Mouse (Mus musculus): ENCODE measurements at regions not wholly inside any gene's neighbourhood (a gene's known extent, or its start where the extent isn't known, plus 50 kb on each side); places are given as distances from the start of the nearest gene placed in this dataset.
"Not testable (repeated sequence)": the region's sequence is repeated elsewhere in the genome, so short reads cannot be mapped to it uniquely, and the experiment has no call there.

DNA sequence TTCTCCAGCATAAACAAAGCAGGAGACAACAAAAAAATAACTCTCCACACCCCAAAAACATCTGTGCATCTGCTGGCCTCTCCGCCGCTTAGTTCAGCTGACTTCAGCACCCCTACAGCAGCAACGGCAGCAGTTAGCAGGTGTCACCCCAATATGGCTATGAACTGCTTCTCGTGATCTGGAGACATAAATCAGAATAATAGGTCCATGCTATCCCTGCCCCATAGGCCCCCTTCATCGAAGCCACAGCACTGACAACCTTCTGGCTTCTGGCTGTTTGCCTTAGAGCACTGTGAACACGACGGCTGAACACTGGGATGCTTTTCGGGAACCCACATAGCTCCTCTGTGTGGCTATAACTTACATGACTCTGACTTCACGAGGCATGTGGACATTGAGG lies 523.8 kb downstream of the Bnc2 start:
- no peaks in the 10 kb centered on the region for H3K9me3 ChIP-seq (replicated peaks)
- ATAC-seq (ENCODE audit: low FRiP score) = peak; percentile 11; the same call in 1 of the 2 replicates
- no peaks in the 10 kb centered on the region for H3K36me3 ChIP-seq
- no peaks in the 10 kb centered on the region for H3K27me3 ChIP-seq (replicated peaks)
- H3K9ac ChIP-seq (replicated peaks) = no peak overlapping the region
- H3K4me3 ChIP-seq (replicated peaks) = no peak overlapping the region
- H3K27ac ChIP-seq (replicated peaks) = no peak overlapping the region
- no peak overlapping the region for H3K4me2 ChIP-seq
- H3K4me1 ChIP-seq = peaks cover 23% of the 10 kb centered on the region
- WGBS = 39% methylated on average over 9 of the region's 9 CpGs

DNA sequence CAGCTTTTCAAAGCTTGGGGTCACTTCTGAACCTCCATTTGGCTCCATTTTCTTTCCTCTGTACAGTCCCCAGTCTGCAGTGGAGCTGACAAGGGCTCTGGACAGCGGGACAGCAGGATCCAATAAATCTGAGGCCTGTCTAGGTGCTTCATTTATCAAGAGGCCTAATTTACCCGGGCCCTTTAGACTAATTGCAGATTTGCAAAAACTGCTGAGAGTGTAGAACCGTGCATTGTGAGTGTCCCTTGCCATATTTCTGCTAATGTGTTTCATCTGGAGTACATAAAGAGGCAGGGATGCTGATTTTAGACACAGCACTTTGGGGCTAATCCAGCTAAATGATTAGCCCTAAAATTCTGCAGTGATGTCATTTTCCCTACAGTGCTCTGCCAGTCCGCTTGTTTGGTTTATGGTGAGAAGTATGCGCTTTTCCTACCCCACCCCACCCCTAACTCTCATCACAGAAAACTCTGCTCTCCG lies 523.1 kb downstream of the Bnc2 start:
- Histone ChIP-seq H3K4me1 (peaks cover 23% of the 10 kb centered on the region), H3K27ac (replicated peaks) (peak overlapping the region; percentile 42; the same call in 1 of the 2 replicates), H3K36me3 (no peaks in the 10 kb centered on the region), H3K4me2 (no peak overlapping the region), H3K4me3 (replicated peaks) (no peak overlapping the region), H3K27me3 (replicated peaks) (no peaks in the 10 kb centered on the region), H3K9me3 (replicated peaks) (no peaks in the 10 kb centered on the region), H3K9ac (replicated peaks) (no peak overlapping the region)
- ATAC-seq (ENCODE audit: low FRiP score) = peak; percentile 77
- 21% methylated on average over 6 of the region's 6 CpGs for WGBS

DNA sequence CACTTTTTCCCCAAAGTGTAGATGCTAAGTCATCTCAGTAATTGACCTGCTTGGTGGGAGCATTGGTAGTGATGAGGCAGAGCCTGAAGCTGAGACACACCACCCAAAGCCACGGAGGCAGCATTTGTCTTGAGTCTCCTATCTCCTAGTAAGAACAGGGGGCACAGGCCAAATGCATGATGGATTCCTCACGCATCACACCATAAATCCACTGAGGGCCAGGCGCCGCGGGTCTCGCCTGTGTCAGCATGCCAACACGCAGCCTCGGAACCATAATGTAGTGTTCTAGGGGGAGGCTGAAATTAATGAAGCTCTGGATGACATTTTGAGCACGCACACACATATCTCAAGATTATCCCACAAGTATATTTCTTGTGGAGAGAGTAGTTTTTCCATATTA lies 521.5 kb downstream of the Bnc2 start:
- WGBS = 90% methylated on average over 9 of the region's 9 CpGs

GRCm38 (mm10) chr4:84157911-84158647 lies 517.0 kb downstream of the Bnc2 start:
- H3K4me3 ChIP-seq (replicated peaks) = no peak overlapping the region
- 68% methylated on average over 5 of the region's 5 CpGs for WGBS
- no peaks in the 10 kb centered on the region for H3K27me3 ChIP-seq (replicated peaks)
- H3K9me3 ChIP-seq (replicated peaks) = no peaks in the 10 kb centered on the region
- H3K9ac ChIP-seq (replicated peaks) = no peak overlapping the region
- no peak overlapping the region for H3K27ac ChIP-seq (replicated peaks)
- H3K4me2 ChIP-seq = no peak overlapping the region
- ATAC-seq (ENCODE audit: low FRiP score) = no peak
- 0 out of 2 replicates have a peak, but pooled peaks cover 4% of the 10 kb centered on the region for H3K4me1 ChIP-seq
- H3K36me3 ChIP-seq = no peaks in the 10 kb centered on the region

More for the DNA sequence above, 521.5 kb downstream of the Bnc2 start:
- H3K4me3 ChIP-seq (replicated peaks) = no peak overlapping the region
- no peaks in the 10 kb centered on the region for H3K9me3 ChIP-seq (replicated peaks)
- H3K9ac ChIP-seq (replicated peaks) = no peak overlapping the region
- no peak overlapping the region for H3K4me2 ChIP-seq
- no peaks in the 10 kb centered on the region for H3K27me3 ChIP-seq (replicated peaks)
- no peak overlapping the region for H3K27ac ChIP-seq (replicated peaks)
- H3K36me3 ChIP-seq = no peaks in the 10 kb centered on the region
- no peak for ATAC-seq (ENCODE audit: low FRiP score)
- peaks cover 27% of the 10 kb centered on the region for H3K4me1 ChIP-seq

DNA sequence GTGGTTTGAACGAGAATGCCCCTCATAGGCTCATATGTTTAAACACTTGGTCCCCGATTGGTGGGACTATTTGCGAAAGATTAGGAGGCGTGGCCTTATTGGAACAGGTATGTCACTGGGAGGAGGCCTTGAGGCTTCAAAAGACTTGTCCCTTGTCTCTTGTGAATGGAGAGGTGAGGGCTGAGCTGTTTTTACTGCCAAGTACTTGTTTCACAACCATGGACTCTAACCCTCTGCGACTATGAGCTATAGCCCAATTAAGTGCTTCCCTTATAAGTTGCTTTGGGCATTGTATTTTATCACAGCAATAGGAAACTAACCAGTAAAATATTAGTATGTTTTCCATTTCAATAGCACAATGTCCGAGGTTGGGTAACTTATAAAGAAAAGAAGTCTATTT lies 511.7 kb downstream of the Bnc2 start:
- no peaks in the 10 kb centered on the region for H3K27me3 ChIP-seq (replicated peaks)
- H3K9me3 ChIP-seq (replicated peaks) = no peaks in the 10 kb centered on the region
- 0 out of 2 replicates have a peak, but pooled peaks cover under 1% of the 10 kb centered on the region for H3K4me1 ChIP-seq
- ATAC-seq (ENCODE audit: low FRiP score) = no peak
- no peak overlapping the region for H3K9ac ChIP-seq (replicated peaks)
- H3K4me3 ChIP-seq (replicated peaks) = no peak overlapping the region
- no peaks in the 10 kb centered on the region for H3K36me3 ChIP-seq
- no peak overlapping the region for H3K4me2 ChIP-seq
- no peak overlapping the region for H3K27ac ChIP-seq (replicated peaks)
- WGBS = 91% methylated on average over 6 of the region's 6 CpGs

DNA sequence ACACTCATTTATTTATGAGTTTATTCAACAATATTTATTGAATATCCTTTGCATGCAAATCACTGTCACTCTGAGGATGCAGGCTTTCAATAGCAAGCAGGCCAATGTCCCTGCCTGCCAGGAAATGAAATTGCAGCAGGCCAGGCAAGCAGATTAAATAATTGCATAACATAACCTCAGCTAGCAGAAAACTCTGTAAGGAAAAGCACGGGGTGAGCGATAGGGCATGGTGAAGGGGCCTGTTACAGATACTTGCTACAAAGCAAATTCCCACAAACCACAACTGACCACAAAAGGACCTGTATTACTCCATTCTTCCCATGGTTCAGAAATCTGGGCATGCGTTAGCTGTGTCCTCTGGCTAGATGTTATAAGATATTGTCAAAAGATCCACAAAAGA lies 509.8 kb downstream of the Bnc2 start:
- Histone ChIP-seq H3K9ac (replicated peaks) (no peak overlapping the region), H3K27me3 (replicated peaks) (no peaks in the 10 kb centered on the region), H3K27ac (replicated peaks) (no peak overlapping the region), H3K4me3 (replicated peaks) (no peak overlapping the region), H3K36me3 (no peaks in the 10 kb centered on the region), H3K9me3 (replicated peaks) (no peaks in the 10 kb centered on the region), H3K4me1 (no peaks in the 10 kb centered on the region), H3K4me2 (no peak overlapping the region)
- 91% methylated on average over 3 of the region's 3 CpGs for WGBS
- ATAC-seq (ENCODE audit: low FRiP score) = no peak

- no peak overlapping the region for H3K4me2 ChIP-seq
- no peaks in the 10 kb centered on the region for H3K9me3 ChIP-seq (replicated peaks)
- H3K4me3 ChIP-seq (replicated peaks) = no peak overlapping the region
- WGBS = 26% methylated on average over 6 of the region's 6 CpGs
- H3K27ac ChIP-seq (replicated peaks) = no peak overlapping the region
- ATAC-seq (ENCODE audit: low FRiP score) = no peak
- H3K4me1 ChIP-seq = 0 out of 2 replicates have a peak, but pooled peaks cover 2% of the 10 kb centered on the region
- no peak overlapping the region for H3K9ac ChIP-seq (replicated peaks)
- H3K27me3 ChIP-seq (replicated peaks) = no peaks in the 10 kb centered on the region
- H3K36me3 ChIP-seq = no peaks in the 10 kb centered on the region
Observed at GRCm38 (mm10) chr4:84172841-84173240, 502.2 kb downstream of the Bnc2 start.

DNA sequence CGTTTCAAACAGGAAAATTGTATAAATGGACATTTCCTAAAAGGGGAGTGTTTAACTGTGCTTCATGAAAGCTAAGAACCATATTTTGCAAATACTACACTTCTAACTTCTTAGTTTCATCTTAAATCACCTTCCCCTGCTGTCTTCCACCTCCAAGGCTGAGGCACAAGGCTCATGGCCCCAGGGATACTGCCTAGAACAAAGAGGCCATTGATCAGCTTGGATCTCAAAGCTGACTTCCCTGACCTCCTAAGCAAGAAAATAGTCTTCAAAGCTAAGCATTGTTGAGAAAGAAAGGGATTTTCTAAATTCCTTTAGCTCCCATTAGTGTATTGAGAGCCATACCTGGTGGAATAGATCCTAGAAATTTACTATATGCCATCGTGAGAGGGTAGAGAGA lies 501.6 kb downstream of the Bnc2 start:
- no peak for ATAC-seq (ENCODE audit: low FRiP score)
- H3K36me3 ChIP-seq = no peaks in the 10 kb centered on the region
- no peak overlapping the region for H3K4me2 ChIP-seq
- 60% methylated on average over 2 of the region's 2 CpGs for WGBS
- 0 out of 2 replicates have a peak, but pooled peaks cover 2% of the 10 kb centered on the region for H3K4me1 ChIP-seq
- H3K27ac ChIP-seq (replicated peaks) = no peak overlapping the region
- H3K9me3 ChIP-seq (replicated peaks) = no peaks in the 10 kb centered on the region
- no peaks in the 10 kb centered on the region for H3K27me3 ChIP-seq (replicated peaks)
- H3K4me3 ChIP-seq (replicated peaks) = no peak overlapping the region
- H3K9ac ChIP-seq (replicated peaks) = no peak overlapping the region

DNA sequence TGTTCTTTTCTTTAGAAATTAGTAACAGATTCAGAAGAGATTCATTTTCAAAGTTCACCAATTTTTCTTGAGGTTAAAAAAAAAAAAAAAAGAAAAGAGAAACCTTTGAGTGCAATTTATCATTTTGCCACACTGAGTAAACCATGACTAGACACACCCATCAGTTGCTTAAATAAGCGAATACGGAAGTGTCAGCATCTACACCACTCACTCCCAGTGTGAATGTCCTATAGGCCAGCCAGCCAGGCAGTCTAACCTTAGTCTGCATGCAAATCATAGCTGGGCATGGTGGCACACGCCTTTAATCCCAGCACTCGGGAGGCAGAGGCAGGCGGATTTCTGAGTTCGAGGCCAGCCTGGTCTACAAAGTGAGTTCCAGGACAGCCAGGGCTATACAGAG lies 498.6 kb downstream of the Bnc2 start:
- H3K4me1 ChIP-seq; H3K4me2 ChIP-seq; H3K27me3 ChIP-seq (replicated peaks); H3K4me3 ChIP-seq (replicated peaks); H3K9ac ChIP-seq (replicated peaks); ATAC-seq (ENCODE audit: low FRiP score); H3K36me3 ChIP-seq; H3K9me3 ChIP-seq (replicated peaks); H3K27ac ChIP-seq (replicated peaks): not testable (repeated sequence)
- WGBS = 95% methylated on average over 6 of the region's 6 CpGs

- WGBS = 13% methylated on average over 3 of the region's 3 CpGs
- H3K4me1 ChIP-seq = 0 out of 2 replicates have a peak, but pooled peaks cover 2% of the 10 kb centered on the region
- H3K9me3 ChIP-seq (replicated peaks) = no peaks in the 10 kb centered on the region
- no peak overlapping the region for H3K27ac ChIP-seq (replicated peaks)
- no peak overlapping the region for H3K4me2 ChIP-seq
- H3K9ac ChIP-seq (replicated peaks) = no peak overlapping the region
- H3K27me3 ChIP-seq (replicated peaks) = no peaks in the 10 kb centered on the region
- no peaks in the 10 kb centered on the region for H3K36me3 ChIP-seq
- H3K4me3 ChIP-seq (replicated peaks) = no peak overlapping the region
- no peak for ATAC-seq (ENCODE audit: low FRiP score)
Observed at GRCm38 (mm10) chr4:84177827-84178226, 497.2 kb downstream of the Bnc2 start.

GRCm38 (mm10) chr4:84184436-84184835 lies 490.6 kb downstream of the Bnc2 start:
- 0 out of 2 replicates have a peak, but pooled peaks cover 2% of the 10 kb centered on the region for H3K4me1 ChIP-seq
- no peak overlapping the region for H3K9ac ChIP-seq (replicated peaks)
- ATAC-seq (ENCODE audit: low FRiP score) = no peak
- H3K27me3 ChIP-seq (replicated peaks) = no peaks in the 10 kb centered on the region
- no peak overlapping the region for H3K4me2 ChIP-seq
- no peaks in the 10 kb centered on the region for H3K36me3 ChIP-seq
- WGBS = 95% methylated on average over 4 of the region's 4 CpGs
- no peaks in the 10 kb centered on the region for H3K9me3 ChIP-seq (replicated peaks)
- H3K4me3 ChIP-seq (replicated peaks) = no peak overlapping the region
- H3K27ac ChIP-seq (replicated peaks) = no peak overlapping the region

DNA sequence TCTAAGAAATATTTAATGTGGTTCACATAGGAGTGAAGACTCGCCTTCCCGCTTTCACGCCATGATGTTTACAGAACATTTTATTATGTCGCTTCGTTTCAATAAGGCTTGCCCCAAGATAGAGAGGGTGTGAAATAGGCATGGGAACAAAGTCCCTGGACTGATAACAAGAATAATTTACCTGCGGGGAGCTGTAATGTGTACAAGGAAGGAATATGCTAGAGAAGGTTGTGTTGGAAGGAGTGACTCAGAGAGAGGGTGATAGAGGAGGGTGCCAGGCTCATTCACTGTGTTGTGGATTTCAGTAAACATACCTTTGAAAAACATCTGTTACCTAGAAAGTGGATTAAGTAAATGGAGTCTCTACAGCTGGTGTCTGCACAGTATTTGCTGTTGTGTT lies 490.2 kb downstream of the Bnc2 start:
- Histone ChIP-seq H3K4me2 (no peak overlapping the region), H3K27me3 (replicated peaks) (no peaks in the 10 kb centered on the region), H3K9ac (replicated peaks) (no peak overlapping the region), H3K9me3 (replicated peaks) (no peaks in the 10 kb centered on the region), H3K4me1 (peaks cover 5% of the 10 kb centered on the region; the same call in 1 of the 2 replicates), H3K27ac (replicated peaks) (no peak overlapping the region), H3K36me3 (no peaks in the 10 kb centered on the region), H3K4me3 (replicated peaks) (no peak overlapping the region)
- ATAC-seq (ENCODE audit: low FRiP score) = no peak
- 90% methylated on average over 6 of the region's 6 CpGs for WGBS

Data from neural tube, embryonic 15.5 days (tissue).